Mouse (Mus musculus): ENCODE measurements around the gene Fzd7. TPM values are rescaled to one million over a fixed set of nuclear protein-coding genes. Genes with fewer than 3 reads are reported as not detected.

Fzd7 gene
- polyA plus RNA-seq, 1 experiment from 2014 or later, result 22.7 TPM

DNA sequence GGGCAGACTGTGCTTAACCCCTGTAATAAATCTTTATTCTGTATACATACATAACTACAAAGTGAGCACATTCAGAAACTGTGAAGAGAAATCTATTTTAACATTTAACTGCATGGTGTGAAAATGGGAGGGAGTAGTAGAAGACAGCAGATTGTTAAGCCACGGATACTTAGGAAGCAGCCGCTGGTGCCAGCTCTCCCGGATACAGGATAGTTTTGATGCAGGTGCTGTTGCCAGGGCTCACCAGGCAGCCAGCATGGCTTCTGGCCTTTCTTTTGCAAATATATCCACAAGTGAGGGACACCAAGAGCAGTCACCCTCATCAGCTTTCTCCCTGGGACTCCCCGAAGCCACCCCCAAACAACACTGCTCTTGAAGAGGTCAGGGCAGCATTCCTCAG, 13.1 kb upstream of the Fzd7 start:
- Histone ChIP-seq H3K4me3 (ENCODE audit: low read depth, low read length) (no peak overlapping the region), H3K4me2 (no peak overlapping the region), H3K27me3 (ENCODE audit: insufficient read depth, low read length) (no peaks in the 10 kb centered on the region), H3K36me3 (ENCODE audit: insufficient read depth) (no peaks in the 10 kb centered on the region), H3K4me1 (ENCODE audit: insufficient read depth) (peaks cover 24% of the 10 kb centered on the region), H3K9ac (no peak overlapping the region), H3K9me3 (ENCODE audit: low read depth, low read length) (no peaks in the 10 kb centered on the region), H3K27ac (ENCODE audit: low read depth) (no peak overlapping the region)
- DNase-seq, result no peak
- no peak for TF ChIP-seq CTCF (IDR thresholded peaks at IDR 0.05; ENCODE audit: low read depth)
- WGBS, result 38% methylated on average over 4 of the region's 4 CpGs
- no peak for ATAC-seq (ENCODE audit: insufficient read depth)

DNA sequence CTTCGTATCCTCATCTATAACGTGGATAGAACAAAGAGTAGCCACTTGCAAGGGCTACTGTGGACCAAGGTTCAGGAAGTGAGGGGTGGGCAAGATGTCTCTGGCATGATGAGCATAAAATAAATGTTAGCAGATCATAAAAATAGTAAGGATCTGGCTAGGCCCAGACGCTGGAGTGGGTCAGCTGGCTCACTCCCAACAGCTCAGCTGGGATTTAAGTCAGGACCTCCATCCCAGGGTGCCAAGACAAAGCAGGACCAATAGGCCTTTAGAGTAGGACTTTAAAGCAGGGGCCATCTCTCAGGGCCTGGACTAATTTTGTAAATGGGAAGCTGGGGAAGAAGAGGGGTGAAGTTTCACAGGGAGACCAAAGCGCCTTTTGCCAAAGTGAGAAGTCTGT, 11.5 kb upstream of the Fzd7 start:
- Histone ChIP-seq H3K36me3 (ENCODE audit: insufficient read depth) (no peaks in the 10 kb centered on the region), H3K4me3 (ENCODE audit: low read depth, low read length) (no peak overlapping the region), H3K4me2 (no peak overlapping the region), H3K9me3 (ENCODE audit: low read depth, low read length) (no peaks in the 10 kb centered on the region), H3K4me1 (ENCODE audit: insufficient read depth) (peaks cover 18% of the 10 kb centered on the region; the same call in 1 of the 2 replicates), H3K9ac (no peak overlapping the region), H3K27ac (ENCODE audit: low read depth) (peak overlapping the region; percentile 61), H3K27me3 (ENCODE audit: insufficient read depth, low read length) (no peaks in the 10 kb centered on the region)
- peak; percentile 63 for DNase-seq
- no peak for TF ChIP-seq CTCF (IDR thresholded peaks at IDR 0.05; ENCODE audit: low read depth)
- WGBS, result 40% methylated on average over 4 of the region's 4 CpGs
- no peak for ATAC-seq (ENCODE audit: insufficient read depth)

DNA sequence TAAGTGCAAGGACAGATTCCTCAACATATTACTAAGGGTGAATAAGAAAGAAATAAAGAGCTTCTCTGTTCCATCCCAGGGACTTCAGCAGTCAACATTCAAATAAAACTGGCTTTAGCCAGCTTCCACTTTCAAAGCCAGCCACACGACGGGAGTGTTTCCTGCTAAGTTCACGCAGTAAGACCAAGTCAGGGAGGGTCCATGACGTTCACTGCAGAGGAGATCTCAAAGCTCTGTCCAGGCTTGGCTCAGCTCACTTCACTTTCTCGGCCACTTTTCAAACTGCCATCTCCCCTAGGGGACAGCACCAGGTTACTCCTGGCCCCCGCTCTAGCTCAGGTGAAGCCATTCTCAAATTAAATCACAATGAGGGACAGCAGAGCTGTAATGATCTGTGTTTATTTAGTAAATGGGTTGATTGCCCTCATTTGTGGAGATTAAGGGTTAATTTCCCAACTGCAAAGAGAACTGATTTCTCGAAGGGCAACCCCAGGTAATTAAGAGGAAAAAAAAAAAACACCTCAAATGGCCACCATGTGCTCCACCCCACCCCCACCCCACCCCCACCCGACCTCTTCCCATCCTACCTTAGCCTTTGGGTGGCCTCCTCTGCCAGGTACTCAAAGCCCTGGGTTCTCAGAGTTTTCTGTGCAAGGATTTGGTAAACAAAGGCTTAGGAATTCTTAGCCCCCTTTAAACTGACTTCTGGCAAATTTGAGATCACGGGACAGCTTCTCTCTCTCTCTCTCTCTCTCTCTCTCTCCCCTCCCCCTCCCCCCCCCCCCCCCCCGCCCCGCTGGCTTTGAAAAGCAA, 9.7 kb upstream of the Fzd7 start:
- Histone ChIP-seq H3K27ac (ENCODE audit: low read depth) (peak overlapping the region; percentile 43; the same call in 1 of the 2 replicates), H3K9ac (no peak overlapping the region), H3K4me2 (peak overlapping the region; percentile 27; the same call in 1 of the 2 replicates), H3K36me3 (ENCODE audit: insufficient read depth) (no peaks in the 10 kb centered on the region), H3K4me1 (ENCODE audit: insufficient read depth) (peaks cover 17% of the 10 kb centered on the region), H3K4me3 (ENCODE audit: low read depth, low read length) (no peak overlapping the region), H3K9me3 (ENCODE audit: low read depth, low read length) (no peaks in the 10 kb centered on the region), H3K27me3 (ENCODE audit: insufficient read depth, low read length) (no peaks in the 10 kb centered on the region)
- WGBS, result 16% methylated on average over 10 of the region's 11 CpGs
- no peak for TF ChIP-seq CTCF (IDR thresholded peaks at IDR 0.05; ENCODE audit: low read depth)
- ATAC-seq (ENCODE audit: insufficient read depth), result no peak
- peak; percentile 65 for DNase-seq

DNA sequence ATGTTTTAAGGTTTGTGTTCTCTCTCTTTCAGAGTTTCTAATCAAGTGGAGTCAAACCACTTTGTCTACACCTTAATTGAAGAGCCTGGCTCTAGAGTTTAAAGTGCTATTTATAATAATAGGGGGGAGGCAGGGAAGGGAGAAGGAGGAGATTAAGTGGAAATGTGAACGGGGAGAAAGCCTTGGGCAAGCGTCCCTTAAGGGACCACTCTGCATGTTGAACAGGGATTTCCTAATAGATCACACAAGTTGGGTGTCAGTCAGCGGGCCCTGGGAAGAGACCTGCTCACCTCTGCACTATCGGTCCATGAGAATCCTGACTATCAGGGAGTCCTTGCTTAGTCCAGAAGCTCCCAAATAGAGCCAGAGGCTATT, 9.1 kb upstream of the Fzd7 start:
- DNase-seq (no peak), ATAC-seq (ENCODE audit: insufficient read depth) (no peak)
- Histone ChIP-seq H3K4me1 (ENCODE audit: insufficient read depth) (peaks cover 17% of the 10 kb centered on the region), H3K9me3 (ENCODE audit: low read depth, low read length) (no peaks in the 10 kb centered on the region), H3K27ac (ENCODE audit: low read depth) (peak overlapping the region; percentile 37; the same call in 1 of the 2 replicates), H3K27me3 (ENCODE audit: insufficient read depth, low read length) (no peaks in the 10 kb centered on the region), H3K4me2 (peak overlapping the region; percentile 1; the same call in 1 of the 2 replicates), H3K4me3 (ENCODE audit: low read depth, low read length) (no peak overlapping the region), H3K9ac (no peak overlapping the region), H3K36me3 (ENCODE audit: insufficient read depth) (no peaks in the 10 kb centered on the region)
- TF ChIP-seq CTCF (IDR thresholded peaks at IDR 0.05; ENCODE audit: low read depth), result no peak
- WGBS, result 15% methylated on average over 4 of the region's 4 CpGs

DNA sequence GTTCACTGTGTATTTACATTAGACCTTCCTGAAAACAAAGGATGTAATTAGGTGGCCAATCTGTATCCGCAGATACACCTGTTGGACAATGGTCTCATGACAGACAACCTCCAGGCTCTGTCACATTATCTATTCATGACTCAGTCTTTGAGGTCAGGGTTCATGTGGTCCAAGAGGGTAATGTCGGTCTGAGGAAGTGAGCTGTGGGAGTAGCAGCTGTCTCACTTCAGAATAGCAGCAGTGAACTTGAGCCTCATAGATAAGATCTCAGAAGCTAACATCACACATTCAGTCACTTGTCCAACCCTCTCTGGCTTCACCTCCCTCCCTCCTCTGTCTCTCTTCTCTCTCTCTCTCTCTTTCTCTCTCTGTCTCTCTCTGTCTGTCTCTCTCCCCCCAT, 6.6 kb upstream of the Fzd7 start:
- 15% methylated on average over 2 of the region's 2 CpGs for WGBS
- ATAC-seq (ENCODE audit: insufficient read depth) (no peak), DNase-seq (no peak)
- Histone ChIP-seq H3K27ac (ENCODE audit: low read depth) (no peak overlapping the region), H3K4me2 (no peak overlapping the region), H3K9ac (no peak overlapping the region), H3K27me3 (ENCODE audit: insufficient read depth, low read length) (no peaks in the 10 kb centered on the region), H3K4me3 (ENCODE audit: low read depth, low read length) (no peak overlapping the region), H3K4me1 (ENCODE audit: insufficient read depth) (peaks cover 15% of the 10 kb centered on the region), H3K9me3 (ENCODE audit: low read depth, low read length) (no peaks in the 10 kb centered on the region), H3K36me3 (ENCODE audit: insufficient read depth) (no peaks in the 10 kb centered on the region)
- TF ChIP-seq CTCF (IDR thresholded peaks at IDR 0.05; ENCODE audit: low read depth), result no peak

DNA sequence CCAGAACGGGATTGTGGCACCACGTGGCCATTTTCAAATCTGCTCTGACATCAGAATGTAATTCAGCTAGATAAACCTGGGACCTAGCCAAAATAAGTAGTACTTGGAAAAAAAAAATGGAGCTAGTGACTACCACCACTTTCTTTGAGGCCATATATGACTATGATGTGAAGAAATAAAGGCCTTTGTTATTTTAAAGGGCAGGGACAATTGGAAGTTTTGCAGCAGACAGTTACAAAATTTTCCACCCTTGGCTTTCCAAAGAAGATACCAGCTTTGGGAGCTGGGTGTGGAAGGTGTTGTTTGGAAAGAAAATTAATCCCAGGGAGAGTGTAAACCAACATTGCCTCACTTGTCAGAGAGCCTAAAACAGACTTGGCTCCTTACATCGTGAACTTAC, 3.3 kb upstream of the Fzd7 start:
- Histone ChIP-seq H3K9ac (no peak overlapping the region), H3K36me3 (ENCODE audit: insufficient read depth) (peaks cover 7% of the 10 kb centered on the region), H3K4me3 (ENCODE audit: low read depth, low read length) (no peak overlapping the region), H3K4me1 (ENCODE audit: insufficient read depth) (peaks cover 12% of the 10 kb centered on the region), H3K9me3 (ENCODE audit: low read depth, low read length) (no peaks in the 10 kb centered on the region), H3K4me2 (no peak overlapping the region), H3K27ac (ENCODE audit: low read depth) (no peak overlapping the region), H3K27me3 (ENCODE audit: insufficient read depth, low read length) (no peaks in the 10 kb centered on the region)
- ATAC-seq (ENCODE audit: insufficient read depth) (no peak), DNase-seq (no peak)
- no peak for TF ChIP-seq CTCF (IDR thresholded peaks at IDR 0.05; ENCODE audit: low read depth)
- WGBS, result 63% methylated on average over 3 of the region's 3 CpGs

DNA sequence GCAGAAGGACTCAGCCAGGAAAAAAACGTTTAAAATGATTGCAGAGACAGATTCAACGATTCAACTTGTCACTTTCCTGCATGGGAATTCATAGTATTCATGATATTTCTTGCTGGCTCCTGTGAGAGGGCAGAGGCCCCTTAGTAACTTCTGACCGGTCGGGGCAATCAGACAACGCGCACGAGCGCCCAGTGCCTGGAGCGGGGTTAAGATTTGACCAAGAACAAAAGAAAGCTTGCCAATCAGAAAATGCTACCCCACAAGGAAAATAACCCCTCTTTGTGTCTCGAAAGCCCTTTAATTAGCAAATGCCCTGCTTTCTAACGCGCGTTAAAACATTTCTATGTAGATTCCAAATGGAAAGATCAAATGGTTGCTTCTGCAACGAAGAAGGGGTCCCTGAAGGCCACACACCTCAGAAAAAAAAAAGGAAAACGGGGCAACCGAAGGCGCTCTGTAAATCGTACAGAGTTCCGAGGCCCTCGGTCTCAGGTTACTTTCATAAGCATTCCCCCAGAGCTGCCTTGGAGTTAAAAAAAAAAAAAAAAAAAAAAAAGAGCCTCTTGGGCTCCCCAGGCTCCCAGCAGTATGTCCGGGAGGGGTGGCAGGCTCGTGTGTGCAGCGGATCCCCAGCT, 1.3 kb upstream of the Fzd7 start:
- ATAC-seq (ENCODE audit: insufficient read depth) (no peak; the same call in 1 of the 2 replicates), DNase-seq (peak; percentile 55)
- peak overlapping the region; percentile 38 for H3K9ac ChIP-seq
- peak overlapping the region; percentile 93 for H3K4me2 ChIP-seq
- peaks cover 8% of the 10 kb centered on the region for H3K4me1 ChIP-seq (ENCODE audit: insufficient read depth)
- peak overlapping the region; percentile 99 for H3K27ac ChIP-seq (ENCODE audit: low read depth)
- no peaks in the 10 kb centered on the region for H3K27me3 ChIP-seq (ENCODE audit: insufficient read depth, low read length)
- peaks cover 22% of the 10 kb centered on the region for H3K36me3 ChIP-seq (ENCODE audit: insufficient read depth)
- TF ChIP-seq CTCF (IDR thresholded peaks at IDR 0.05; ENCODE audit: low read depth), result no peak
- peak overlapping the region; percentile 85 for H3K4me3 ChIP-seq (ENCODE audit: low read depth, low read length)
- H3K9me3 ChIP-seq (ENCODE audit: low read depth, low read length), result no peaks in the 10 kb centered on the region
- 3% methylated on average over 23 of the region's 23 CpGs for WGBS
